Mouse (Mus musculus) lung, adult 2 months (tissue): ENCODE results near the gene Ptpn18.

ENCODE experiments used
- CTCF ChIP-seq: fragments of 200-500 bp; IDR thresholded peaks from 2 replicates; pipeline ENCODE4 v1.5.1; 2011; ENCODE audit warnings: mild to moderate bottlenecking, low read length, control low read depth; ENCODE audit not compliant: insufficient read depth
- POLR2A ChIP-seq: fragments of 200-500 bp; IDR thresholded peaks from 2 replicates; pipeline ENCODE4 v1.6.1; 2011; ENCODE audit warnings: low read depth, mild to moderate bottlenecking, control low read depth, low read length, borderline replicate concordance; ENCODE audit errors: extremely low read depth

- TF ChIP-seq POLR2A (no peak), CTCF (no peak)
These were observed 16.4 kb upstream of the Ptpn18 start for GRCm38 (mm10) chr1:34443124-34443523.
